Mouse (Mus musculus): ENCODE measurements around the gene Cd3d. TPM values are rescaled to one million over a fixed set of nuclear protein-coding genes. Genes with fewer than 3 reads are reported as not detected.

Cd3d gene
- polyA plus RNA-seq, 1 experiment: 3.8 TPM

GRCm38 (mm10) chr9:45015841-45016240 is 34.3 kb downstream of the Cd3d start:
- Histone ChIP-seq H3K27ac (ENCODE audit: insufficient read depth, low read depth, low read length) (no peak overlapping the region), H3K36me3 (ENCODE audit: control insufficient read depth, insufficient read depth, low read length) (no peaks in the 10 kb centered on the region), H3K27me3 (ENCODE audit: control insufficient read depth, insufficient read depth, low read length) (no peaks in the 10 kb centered on the region), H3K4me1 (ENCODE audit: control insufficient read depth, insufficient read depth, insufficient read length, low read length) (peaks cover 2% of the 10 kb centered on the region; the same call in 1 of the 2 replicates), H3K4me3 (ENCODE audit: low read depth, low read length) (no peak overlapping the region)
- 70% methylated on average over 3 of the region's 3 CpGs for WGBS
- TF ChIP-seq CTCF (IDR thresholded peaks at IDR 0.05; ENCODE audit: extremely low read depth, insufficient read length, insufficient replicate concordance, low read depth, low read length) (no peak), POLR2A (IDR thresholded peaks at IDR 0.05; ENCODE audit: low read depth, low read length) (no peak)

GRCm38 (mm10) chr9:45018031-45018430 is 36.4 kb downstream of the Cd3d start:
- 83% methylated on average over 11 of the region's 11 CpGs for WGBS
- no peaks in the 10 kb centered on the region for H3K36me3 ChIP-seq (ENCODE audit: control insufficient read depth, insufficient read depth, low read length)
- TF ChIP-seq POLR2A (IDR thresholded peaks at IDR 0.05; ENCODE audit: low read depth, low read length) (no peak), CTCF (IDR thresholded peaks at IDR 0.05; ENCODE audit: extremely low read depth, insufficient read length, insufficient replicate concordance, low read depth, low read length) (no peak)
- peaks cover 2% of the 10 kb centered on the region; the same call in 1 of the 2 replicates for H3K4me1 ChIP-seq (ENCODE audit: control insufficient read depth, insufficient read depth, insufficient read length, low read length)
- H3K27me3 ChIP-seq (ENCODE audit: control insufficient read depth, insufficient read depth, low read length): no peaks in the 10 kb centered on the region
- no peak overlapping the region for H3K4me3 ChIP-seq (ENCODE audit: low read depth, low read length)
- H3K27ac ChIP-seq (ENCODE audit: insufficient read depth, low read depth, low read length): no peak overlapping the region

GRCm38 (mm10) chr9:45022800-45023199 is 41.2 kb downstream of the Cd3d start:
- no peak for TF ChIP-seq POLR2A (IDR thresholded peaks at IDR 0.05; ENCODE audit: low read depth, low read length)
- TF ChIP-seq CTCF (IDR thresholded peaks at IDR 0.05; ENCODE audit: extremely low read depth, insufficient read length, insufficient replicate concordance, low read depth, low read length): no peak
- Histone ChIP-seq H3K27me3 (ENCODE audit: control insufficient read depth, insufficient read depth, low read length) (no peaks in the 10 kb centered on the region), H3K4me3 (ENCODE audit: low read depth, low read length) (no peak overlapping the region), H3K36me3 (ENCODE audit: control insufficient read depth, insufficient read depth, low read length) (no peaks in the 10 kb centered on the region), H3K4me1 (ENCODE audit: control insufficient read depth, insufficient read depth, insufficient read length, low read length) (no peaks in the 10 kb centered on the region), H3K27ac (ENCODE audit: insufficient read depth, low read depth, low read length) (no peak overlapping the region)
- 5% methylated on average over 3 of the region's 3 CpGs for WGBS

GRCm38 (mm10) chr9:45023638-45024037 is 42.1 kb downstream of the Cd3d start:
- Histone ChIP-seq H3K27me3 (ENCODE audit: control insufficient read depth, insufficient read depth, low read length) (no peaks in the 10 kb centered on the region), H3K36me3 (ENCODE audit: control insufficient read depth, insufficient read depth, low read length) (no peaks in the 10 kb centered on the region), H3K4me3 (ENCODE audit: low read depth, low read length) (no peak overlapping the region), H3K4me1 (ENCODE audit: control insufficient read depth, insufficient read depth, insufficient read length, low read length) (no peaks in the 10 kb centered on the region), H3K27ac (ENCODE audit: insufficient read depth, low read depth, low read length) (no peak overlapping the region)
- TF ChIP-seq CTCF (IDR thresholded peaks at IDR 0.05; ENCODE audit: extremely low read depth, insufficient read length, insufficient replicate concordance, low read depth, low read length) (no peak), POLR2A (IDR thresholded peaks at IDR 0.05; ENCODE audit: low read depth, low read length) (no peak)
- 64% methylated on average over 3 of the region's 3 CpGs for WGBS

- WGBS: 82% methylated on average over 2 of the region's 2 CpGs
- Histone ChIP-seq H3K36me3 (ENCODE audit: control insufficient read depth, insufficient read depth, low read length) (no peaks in the 10 kb centered on the region), H3K4me1 (ENCODE audit: control insufficient read depth, insufficient read depth, insufficient read length, low read length) (0 out of 2 replicates have a peak, but pooled peaks cover under 1% of the 10 kb centered on the region)
These were observed 42.6 kb downstream of the Cd3d start for GRCm38 (mm10) chr9:45024187-45024586.

GRCm38 (mm10) chr9:45027376-45027775 is 45.8 kb downstream of the Cd3d start:
- H3K4me1 ChIP-seq (ENCODE audit: control insufficient read depth, insufficient read depth, insufficient read length, low read length): peaks cover 17% of the 10 kb centered on the region
- no peak overlapping the region for H3K4me3 ChIP-seq (ENCODE audit: low read depth, low read length)
- H3K27ac ChIP-seq (ENCODE audit: insufficient read depth, low read depth, low read length): no peak overlapping the region
- WGBS: 60% methylated on average over 8 of the region's 8 CpGs
- no peaks in the 10 kb centered on the region for H3K27me3 ChIP-seq (ENCODE audit: control insufficient read depth, insufficient read depth, low read length)
- H3K36me3 ChIP-seq (ENCODE audit: control insufficient read depth, insufficient read depth, low read length): no peaks in the 10 kb centered on the region
- TF ChIP-seq POLR2A (IDR thresholded peaks at IDR 0.05; ENCODE audit: low read depth, low read length) (no peak), CTCF (IDR thresholded peaks at IDR 0.05; ENCODE audit: extremely low read depth, insufficient read length, insufficient replicate concordance, low read depth, low read length) (no peak)

More at GRCm38 (mm10) chr9:45024187-45024586, 42.6 kb downstream of the Cd3d start:
- TF ChIP-seq CTCF (IDR thresholded peaks at IDR 0.05; ENCODE audit: extremely low read depth, insufficient read length, insufficient replicate concordance, low read depth, low read length) (no peak), POLR2A (IDR thresholded peaks at IDR 0.05; ENCODE audit: low read depth, low read length) (no peak)
- Histone ChIP-seq H3K27me3 (ENCODE audit: control insufficient read depth, insufficient read depth, low read length) (no peaks in the 10 kb centered on the region), H3K4me3 (ENCODE audit: low read depth, low read length) (no peak overlapping the region), H3K27ac (ENCODE audit: insufficient read depth, low read depth, low read length) (no peak overlapping the region)

GRCm38 (mm10) chr9:45030341-45030740 is 48.8 kb downstream of the Cd3d start:
- Histone ChIP-seq H3K27ac (ENCODE audit: insufficient read depth, low read depth, low read length) (peak overlapping the region; percentile 24; the same call in 1 of the 2 replicates), H3K4me1 (ENCODE audit: control insufficient read depth, insufficient read depth, insufficient read length, low read length) (peaks cover 20% of the 10 kb centered on the region), H3K4me3 (ENCODE audit: low read depth, low read length) (no peak overlapping the region), H3K36me3 (ENCODE audit: control insufficient read depth, insufficient read depth, low read length) (no peaks in the 10 kb centered on the region), H3K27me3 (ENCODE audit: control insufficient read depth, insufficient read depth, low read length) (no peaks in the 10 kb centered on the region)
- TF ChIP-seq CTCF (IDR thresholded peaks at IDR 0.05; ENCODE audit: extremely low read depth, insufficient read length, insufficient replicate concordance, low read depth, low read length): no peak
- no peak for TF ChIP-seq POLR2A (IDR thresholded peaks at IDR 0.05; ENCODE audit: low read depth, low read length)
- WGBS: 36% methylated on average over 6 of the region's 6 CpGs

Data from small intestine, adult 2 months (tissue).